Mouse (Mus musculus) liver, embryonic 13.5 days (tissue): ENCODE data around the gene Ubxn10. TPM values are rescaled to one million over a fixed set of nuclear protein-coding genes. Genes with fewer than 3 reads are reported as not detected.
A peak's percentile ranks its signal among the peaks of the same experiment; 100 is the strongest.

ENCODE experiments used
- ATAC-seq: fragments of 200-750 bp; cut with Nextera tagmentation; 2 replicates; pipeline ENCODE4 v1.8.0; 2017; ENCODE audit warnings: low read depth, mild to moderate bottlenecking, moderate number of reproducible peaks, moderate library complexity
- DNase-seq: peaks from one replicate; pipeline ENCODE4 v3.0.0; 2022
- H3K27ac ChIP-seq: fragments of 300-500 bp; sonication (generic); 2 replicates; pipeline ENCODE4 v1.5.1; 2015; ENCODE audit warnings: moderate library complexity, mild to moderate bottlenecking, inconsistent platforms
- H3K27me3 ChIP-seq: fragments of 300-500 bp; sonication (generic); 2 replicates; pipeline ENCODE4 v1.6.1; 2015; ENCODE audit warnings: mild to moderate bottlenecking, inconsistent platforms
- H3K36me3 ChIP-seq: fragments of 300-500 bp; sonication (generic); 2 replicates; pipeline ENCODE4 v1.6.1; 2015; ENCODE audit warnings: mild to moderate bottlenecking, inconsistent platforms
- H3K4me1 ChIP-seq: fragments of 300-500 bp; sonication (generic); replicated peaks from 2 replicates; pipeline ENCODE4 v1.6.1; 2015; ENCODE audit warnings: inconsistent platforms
- H3K4me2 ChIP-seq: fragments of 300-500 bp; sonication (generic); 2 replicates; pipeline ENCODE4 v1.6.1; 2015; ENCODE audit warnings: inconsistent platforms, mild to moderate bottlenecking, moderate library complexity
- H3K4me3 ChIP-seq: fragments of 300-500 bp; sonication (generic); replicated peaks from 2 replicates; pipeline ENCODE4 v1.5.1; 2015; ENCODE audit warnings: mild to moderate bottlenecking, inconsistent platforms
- H3K9ac ChIP-seq: fragments of 300-500 bp; sonication (generic); 2 replicates; pipeline ENCODE4 v1.6.1; 2015; ENCODE audit warnings: mild to moderate bottlenecking, inconsistent platforms
- H3K9me3 ChIP-seq: fragments of 300-500 bp; sonication (generic); replicated peaks from 2 replicates; pipeline ENCODE4 v1.6.1; 2016; ENCODE audit warnings: inconsistent platforms
- WGBS: fragments of 180-500 bp; shearing (Covaris S2); methylation state at CpG from one replicate; pipeline ENCODE4 v1.1.7; 2015; ENCODE audit not compliant: insufficient replicate concordance; 5-methylcytosine and 5-hydroxymethylcytosine counted together
- polyA plus RNA-seq: library from polyadenylated mRNA; unstranded; fragments of >200 nt; fragmentation: Nextera tagmentation; extraction: Ambion mirVana; gene quantifications from 2 replicates; pipeline ENCODE4 v1.2.1, GENCODE M21; 2015

The Ubxn10 gene
- polyA plus RNA-seq, 1 experiment from 2014 or later = 0.07 TPM

GRCm38 (mm10) chr4:138729018-138729703 lies 7.8 kb downstream of the Ubxn10 start:
- Histone ChIP-seq H3K9me3 (no peaks in the 10 kb centered on the region), H3K27me3 (peaks cover 20% of the 10 kb centered on the region), H3K9ac (no peak overlapping the region), H3K4me2 (no peak overlapping the region), H3K36me3 (no peaks in the 10 kb centered on the region), H3K4me3 (no peak overlapping the region), H3K27ac (no peak overlapping the region), H3K4me1 (0 out of 2 replicates have a peak, but pooled peaks cover 6% of the 10 kb centered on the region)
- ATAC-seq (peak; percentile 34; the same call in 1 of the 2 replicates), DNase-seq (no peak)
- 46% methylated on average over 9 of the region's 9 CpGs for WGBS

- Histone ChIP-seq H3K4me1 (0 out of 2 replicates have a peak, but pooled peaks cover 6% of the 10 kb centered on the region), H3K9me3 (no peaks in the 10 kb centered on the region), H3K36me3 (no peaks in the 10 kb centered on the region), H3K9ac (no peak overlapping the region), H3K4me2 (no peak overlapping the region), H3K27me3 (peaks cover 30% of the 10 kb centered on the region), H3K27ac (no peak overlapping the region), H3K4me3 (no peak overlapping the region)
- DNase-seq (no peak), ATAC-seq (no peak)
- 45% methylated on average over 5 of the region's 5 CpGs for WGBS
These were observed 11.2 kb downstream of the Ubxn10 start for GRCm38 (mm10) chr4:138725751-138726150.

GRCm38 (mm10) chr4:138725127-138725461 lies 11.9 kb downstream of the Ubxn10 start:
- 0 out of 2 replicates have a peak, but pooled peaks cover 6% of the 10 kb centered on the region for H3K4me1 ChIP-seq
- no peak overlapping the region for H3K9ac ChIP-seq
- DNase-seq (peak; percentile 8), ATAC-seq (peak; percentile 31; the same call in 1 of the 2 replicates)
- H3K9me3 ChIP-seq = no peaks in the 10 kb centered on the region
- no peak overlapping the region for H3K4me3 ChIP-seq
- peaks cover 30% of the 10 kb centered on the region for H3K27me3 ChIP-seq
- WGBS = 3% methylated on average over 13 of the region's 13 CpGs
- H3K4me2 ChIP-seq = 0 out of 2 replicates have a peak overlapping the region, but pooled peaks have one; percentile 2
- 0 out of 2 replicates have a peak overlapping the region, but pooled peaks have one; percentile 5 for H3K27ac ChIP-seq
- no peaks in the 10 kb centered on the region for H3K36me3 ChIP-seq

GRCm38 (mm10) chr4:138724354-138725126 lies 12.4 kb downstream of the Ubxn10 start, which contains the start of gene Pla2g2c:
Gene Pla2g2c (plus strand): TSS chr4:138724792.
- Histone ChIP-seq H3K4me3 (no peak within 1 kb of the TSS), H3K4me2 (0 out of 2 replicates have a peak within 1 kb of the TSS, but pooled peaks have one; percentile 2), H3K36me3 (no peaks in the 10 kb centered on the region), H3K4me1 (0 out of 2 replicates have a peak, but pooled peaks cover 6% of the 10 kb centered on the region), H3K27ac (0 out of 2 replicates have a peak within 1 kb of the TSS, but pooled peaks have one; percentile 5), H3K9ac (no peak within 1 kb of the TSS), H3K9me3 (no peaks in the 10 kb centered on the region), H3K27me3 (peaks cover 30% of the 10 kb centered on the region)
- WGBS = 19% methylated on average over 18 of the region's 18 CpGs
- DNase-seq (no peak), ATAC-seq (no peak)

GRCm38 (mm10) chr4:138723493-138724281 lies 13.3 kb downstream of the Ubxn10 start:
- Histone ChIP-seq H3K27me3 (peaks cover 30% of the 10 kb centered on the region), H3K27ac (no peak overlapping the region)
- ATAC-seq = no peak

GRCm38 (mm10) chr4:138719264-138719596 lies 17.7 kb downstream of the Ubxn10 start:
- Histone ChIP-seq H3K36me3 (no peaks in the 10 kb centered on the region), H3K27ac (no peak overlapping the region), H3K9me3 (no peaks in the 10 kb centered on the region), H3K4me1 (no peaks in the 10 kb centered on the region), H3K4me3 (no peak overlapping the region), H3K27me3 (peaks cover 11% of the 10 kb centered on the region), H3K4me2 (no peak overlapping the region), H3K9ac (no peak overlapping the region)
- DNase-seq (no peak), ATAC-seq (no peak)
- 61% methylated on average over 5 of the region's 5 CpGs for WGBS

More at GRCm38 (mm10) chr4:138723493-138724281, 13.3 kb downstream of the Ubxn10 start:
- no peaks in the 10 kb centered on the region for H3K36me3 ChIP-seq
- H3K4me1 ChIP-seq = 0 out of 2 replicates have a peak, but pooled peaks cover 6% of the 10 kb centered on the region
- H3K4me2 ChIP-seq = no peak overlapping the region
- WGBS = 43% methylated on average over 15 of the region's 15 CpGs
- no peaks in the 10 kb centered on the region for H3K9me3 ChIP-seq
- H3K4me3 ChIP-seq = no peak overlapping the region
- no peak overlapping the region for H3K9ac ChIP-seq
- no peak for DNase-seq

- Histone ChIP-seq H3K4me3 (no peak overlapping the region), H3K36me3 (no peaks in the 10 kb centered on the region), H3K27me3 (peaks cover 6% of the 10 kb centered on the region; the same call in 1 of the 2 replicates), H3K9ac (no peak overlapping the region), H3K9me3 (no peaks in the 10 kb centered on the region), H3K4me1 (no peaks in the 10 kb centered on the region), H3K27ac (no peak overlapping the region), H3K4me2 (no peak overlapping the region)
- ATAC-seq = no peak
- WGBS = 59% methylated on average over 5 of the region's 5 CpGs
- DNase-seq = no peak
These were observed 18.2 kb downstream of the Ubxn10 start for GRCm38 (mm10) chr4:138718586-138719263.

GRCm38 (mm10) chr4:138716697-138717096 lies 20.3 kb downstream of the Ubxn10 start:
- no peak overlapping the region for H3K9ac ChIP-seq
- no peak for ATAC-seq
- no peak overlapping the region for H3K27ac ChIP-seq
- no peaks in the 10 kb centered on the region for H3K4me1 ChIP-seq
- H3K4me3 ChIP-seq = no peak overlapping the region
- no peaks in the 10 kb centered on the region for H3K36me3 ChIP-seq
- 76% methylated on average over 9 of the region's 9 CpGs for WGBS
- H3K9me3 ChIP-seq = no peaks in the 10 kb centered on the region
- DNase-seq = no peak
- no peaks in the 10 kb centered on the region for H3K27me3 ChIP-seq
- H3K4me2 ChIP-seq = no peak overlapping the region

GRCm38 (mm10) chr4:138714186-138714585 lies 22.8 kb downstream of the Ubxn10 start:
- no peaks in the 10 kb centered on the region for H3K9me3 ChIP-seq
- H3K4me2 ChIP-seq = no peak overlapping the region
- ATAC-seq = no peak
- DNase-seq = no peak
- H3K4me3 ChIP-seq = no peak overlapping the region
- no peak overlapping the region for H3K9ac ChIP-seq
- H3K27me3 ChIP-seq = no peaks in the 10 kb centered on the region
- H3K27ac ChIP-seq = no peak overlapping the region
- H3K36me3 ChIP-seq = no peaks in the 10 kb centered on the region
- no peaks in the 10 kb centered on the region for H3K4me1 ChIP-seq
- WGBS = 36% methylated on average over 1 of the region's 1 CpGs

- no peak overlapping the region for H3K9ac ChIP-seq
- 62% methylated on average over 8 of the region's 8 CpGs for WGBS
- DNase-seq = no peak
- no peaks in the 10 kb centered on the region for H3K4me1 ChIP-seq
- no peak overlapping the region for H3K27ac ChIP-seq
- H3K9me3 ChIP-seq = no peaks in the 10 kb centered on the region
- no peak overlapping the region for H3K4me2 ChIP-seq
- no peak overlapping the region for H3K4me3 ChIP-seq
- no peaks in the 10 kb centered on the region for H3K36me3 ChIP-seq
- H3K27me3 ChIP-seq = no peaks in the 10 kb centered on the region
- no peak for ATAC-seq
These were observed 24.3 kb downstream of the Ubxn10 start for GRCm38 (mm10) chr4:138712621-138713020.
